Mouse (Mus musculus) erythroblast, embryonic 14.5 days (primary cell): Measurements from ENCODE around the gene Man2a2.

ENCODE experiments used
- GATA1 ChIP-seq: IDR thresholded peaks from 2 replicates; pipeline ENCODE4 v1.6.1; 2012; ENCODE audit warnings: low read length, inconsistent platforms, mixed read lengths
- TAL1 ChIP-seq: IDR thresholded peaks from 3 replicates; pipeline ENCODE4 v1.6.1; 2012; ENCODE audit warnings: low read length, inconsistent platforms, mixed read lengths

DNA sequence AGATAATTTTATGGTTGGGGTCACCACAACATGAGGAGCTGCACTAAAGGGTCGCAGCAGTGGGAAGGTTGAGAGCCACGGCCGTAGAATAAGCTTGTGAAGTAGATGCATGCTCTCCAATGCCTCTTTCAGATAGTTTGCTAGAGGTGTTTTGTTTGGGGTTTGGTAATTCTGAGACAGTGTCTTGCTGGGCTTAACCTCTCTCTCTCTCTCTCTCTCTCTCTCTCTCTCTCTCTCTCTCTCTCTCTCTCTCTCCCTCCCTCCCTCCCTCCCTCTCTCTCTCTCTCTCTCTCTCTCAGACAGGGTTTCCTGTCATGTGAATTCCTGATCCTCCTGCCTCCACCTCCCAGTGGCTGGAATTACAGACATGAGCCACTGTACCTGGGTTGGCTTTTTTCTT is 3.6 kb upstream of the Man2a2 start:
- no peak for TF ChIP-seq GATA1
- TF ChIP-seq TAL1: no peak
